Mouse (Mus musculus) CH12.LX (cell line): ENCODE results near the gene Ghrl. TPM values are rescaled to one million over a fixed set of nuclear protein-coding genes. Genes with fewer than 3 reads are reported as not detected.
A peak's percentile ranks its signal among the peaks of the same experiment; 100 is the strongest.

Source experiments
- DNase-seq: peaks from one replicate; pipeline ENCODE4 v3.0.0-alpha.2; 2013; ENCODE audit errors: extremely low read depth
- H3K27ac ChIP-seq: 2 replicates; pipeline ENCODE4 v1.5.1; 2012; ENCODE audit warnings: low read depth, mild to moderate bottlenecking, control low read depth, moderate library complexity; ENCODE audit not compliant: insufficient read depth
- H3K27me3 ChIP-seq: replicated peaks from 2 replicates; pipeline ENCODE3; 2012; ENCODE audit warnings: inconsistent platforms
- H3K36me3 ChIP-seq, 2 experiments: replicated peaks in 1 of 2; 2 replicates each; pipeline versions ENCODE3 to v1.6.1; 2012; ENCODE audit warnings: inconsistent platforms in 1 of 2, low read length in 1 of 2, mild to moderate bottlenecking in 1 of 2, mixed read lengths in 1 of 2, moderate library complexity in 1 of 2; ENCODE audit not compliant: control insufficient read depth in 1 of 2, insufficient read depth in 1 of 2
- H3K4me1 ChIP-seq, 2 experiments: 2 replicates each; pipeline ENCODE4 v1.6.1; 2012; ENCODE audit warnings: inconsistent platforms in 1 of 2, moderate library complexity in 1 of 2; ENCODE audit not compliant: insufficient read depth in 2 of 2, control insufficient read depth in 1 of 2
- H3K4me2 ChIP-seq: 2 replicates; pipeline ENCODE4 v1.6.1; 2012; ENCODE audit warnings: low read depth, mild to moderate bottlenecking, control low read depth; ENCODE audit not compliant: poor library complexity, insufficient read depth, severe bottlenecking
- H3K4me3 ChIP-seq, 3 experiments: fragments of 150-350 bp in 1 of 3; sonication (generic) in 1 of 3; replicated peaks in 1 of 3; 2 replicates each; pipeline versions ENCODE3 to v1.5.1; 2011 to 2012; ENCODE audit warnings: low read depth in 2 of 3, low read length in 2 of 3, mild to moderate bottlenecking in 2 of 3, moderate library complexity in 2 of 3, control low read depth in 1 of 3, improper control_type of control experiment in 1 of 3, inconsistent platforms in 1 of 3, mixed read lengths in 1 of 3; ENCODE audit not compliant: poor library complexity in 1 of 3
- H3K79me2 ChIP-seq: replicated peaks from 2 replicates; pipeline ENCODE4 v1.6.1; 2012; ENCODE audit warnings: mild to moderate bottlenecking, moderate library complexity; ENCODE audit not compliant: control insufficient read depth, poor library complexity, insufficient read depth, severe bottlenecking; ENCODE audit errors: extremely low read depth
- H3K9ac ChIP-seq: 2 replicates; pipeline ENCODE4 v1.6.1; 2012; ENCODE audit warnings: low read depth, mild to moderate bottlenecking, control low read depth, moderate library complexity; ENCODE audit not compliant: insufficient read depth
- H3K9me3 ChIP-seq: replicated peaks from 2 replicates; pipeline ENCODE3; 2012; ENCODE audit warnings: low read length, inconsistent platforms, mixed read lengths
- BHLHE40 ChIP-seq: IDR thresholded peaks from 2 replicates; pipeline ENCODE4 v1.6.1; 2011; ENCODE audit warnings: mild to moderate bottlenecking, low read depth, low read length, improper control_type of control experiment
- EP300 ChIP-seq: IDR thresholded peaks from 2 replicates; pipeline ENCODE4 v1.6.1; 2011; ENCODE audit warnings: low read length, improper control_type of control experiment
- ETS1 ChIP-seq: conservative IDR thresholded peaks from 2 replicates; pipeline ENCODE4 v1.6.1; 2012; ENCODE audit warnings: low read depth, mild to moderate bottlenecking, inconsistent platforms, low read length, improper control_type of control experiment, moderate library complexity
- JUND ChIP-seq: conservative IDR thresholded peaks from 2 replicates; pipeline ENCODE4 v1.6.1; 2011; ENCODE audit warnings: low read depth, low read length, improper control_type of control experiment
- MXI1 ChIP-seq: IDR thresholded peaks from 2 replicates; pipeline ENCODE4 v1.6.1; 2011; ENCODE audit warnings: mild to moderate bottlenecking, low read depth, low read length, improper control_type of control experiment
- PAX5 ChIP-seq: IDR thresholded peaks from 2 replicates; pipeline ENCODE4 v1.6.1; 2012; ENCODE audit warnings: low read length, inconsistent platforms, mixed read lengths
- POLR2A ChIP-seq: IDR thresholded peaks from 2 replicates; pipeline ENCODE4 v1.6.1; 2011; ENCODE audit warnings: low read depth, mild to moderate bottlenecking, improper control_type of control experiment, low read length
- RAD21 ChIP-seq: IDR thresholded peaks from 2 replicates; pipeline ENCODE4 v1.6.1; 2011; ENCODE audit warnings: low read depth, mild to moderate bottlenecking, low read length, improper control_type of control experiment, moderate library complexity
- UBTF ChIP-seq: IDR thresholded peaks from 2 replicates; pipeline ENCODE4 v1.6.1; 2012; ENCODE audit warnings: low read depth, mild to moderate bottlenecking, inconsistent platforms, low read length, improper control_type of control experiment, moderate library complexity
- USF1 ChIP-seq: IDR thresholded peaks from 2 replicates; pipeline ENCODE4 v1.6.1; 2014; ENCODE audit warnings: low read depth, mild to moderate bottlenecking, inconsistent platforms, low read length, improper control_type of control experiment
- ZNF384 ChIP-seq: IDR thresholded peaks from 2 replicates; pipeline ENCODE4 v1.6.1; 2012; ENCODE audit warnings: low read depth, low read length, improper control_type of control experiment, inconsistent platforms
- dilution Hi-C: fragments of 300-500 bp; cut with MboI; formaldehyde crosslinking; loops from 2 replicates; pipeline ENCODE4 v1.14.3; 2020; ENCODE audit warnings: low sequenced_read_pairs; ENCODE audit not compliant: extremely low pct_unique_long_range_greater_than_20kb, extremely low pct_ligation_motif_present
- in situ Hi-C: fragments of 300-500 bp; cut with MboI; formaldehyde crosslinking; loops from 3 replicates; pipeline ENCODE4 v1.14.3; 2019; ENCODE audit warnings: low sequenced_read_pairs, low pct_ligation_motif_present, low pct_unique_long_range_greater_than_20kb, mixed read lengths
- polyA plus RNA-seq: library from polyadenylated mRNA; unstranded; fragments of >175 nt; gene quantifications from 2 replicates; pipeline ENCODE4 v1.2.1, GENCODE M21; 2012; ENCODE audit warnings: low read depth; ENCODE audit not compliant: insufficient read length
- total RNA-seq, 2 experiments: library from RNA; depleted of rRNA; stranded (reverse); fragments of 300-350 nt in 1 of 2; fragments of >200 nt in 1 of 2; gene quantifications; 2 replicates each; pipeline ENCODE4 v1.2.3; 2012 to 2014

Gene Ghrl
- total and polyA plus RNA-seq, 3 experiments: 2.6 TPM; not detected in 2

GRCm38 (mm10) chr6:113693377-113693776 lies 26.3 kb downstream of the Ghrl start:
- DNase-seq: no peak
- peaks cover 13% of the 10 kb centered on the region for H3K79me2 ChIP-seq
- H3K9me3 ChIP-seq: no peaks in the 10 kb centered on the region
- H3K36me3 ChIP-seq: peaks cover 51 to 58% of the 10 kb centered on the region in 2 experiments
- H3K4me2 ChIP-seq: no peak overlapping the region
- TF ChIP-seq POLR2A (no peak), RAD21 (no peak), ETS1 (no peak), PAX5 (no peak), BHLHE40 (no peak), JUND (no peak), ZNF384 (no peak), USF1 (no peak), MXI1 (no peak)
- in situ Hi-C loops: no loop called here
- H3K4me3 ChIP-seq: no peak overlapping the region
- no peak overlapping the region for H3K9ac ChIP-seq
- H3K27ac ChIP-seq: no peak overlapping the region
- H3K27me3 ChIP-seq: no peaks in the 10 kb centered on the region
- H3K4me1 ChIP-seq: peaks cover 10 to 48% of the 10 kb centered on the region in 2 experiments; a peak in 3 of 4 replicates
- dilution Hi-C loops: no loop called here

GRCm38 (mm10) chr6:113692661-113693133 lies 27.0 kb downstream of the Ghrl start:
- H3K79me2 ChIP-seq: peaks cover 6% of the 10 kb centered on the region
- in situ Hi-C loops: no loop called here
- H3K27ac ChIP-seq: peak overlapping the region; percentile 13; the same call in 1 of the 2 replicates
- peaks cover 10 to 48% of the 10 kb centered on the region in 2 experiments; a peak in 3 of 4 replicates for H3K4me1 ChIP-seq
- H3K9me3 ChIP-seq: no peaks in the 10 kb centered on the region
- H3K4me2 ChIP-seq: no peak overlapping the region
- peak; percentile 49 for DNase-seq
- TF ChIP-seq UBTF: no peak
- TF ChIP-seq BHLHE40: peak; percentile 53
- TF ChIP-seq, all 38 proteins: peak for 1
- Histone ChIP-seq H3K4me3 (no peak overlapping the region), H3K36me3 (peaks cover 57 to 65% of the 10 kb centered on the region in 2 experiments), H3K27me3 (no peaks in the 10 kb centered on the region), H3K9ac (no peak overlapping the region)
- dilution Hi-C loops: no loop called here

- Histone ChIP-seq H3K27me3 (no peaks in the 10 kb centered on the region), H3K79me2 (0 out of 2 replicates have a peak, but pooled peaks cover 2% of the 10 kb centered on the region), H3K9ac (no peak overlapping the region), H3K9me3 (no peaks in the 10 kb centered on the region), H3K36me3 (peaks cover 71 to 80% of the 10 kb centered on the region in 2 experiments), H3K4me3 (no peak overlapping the region), H3K4me2 (no peak overlapping the region), H3K4me1 (peaks cover 10 to 47% of the 10 kb centered on the region in 2 experiments; a peak in 3 of 4 replicates), H3K27ac (peak overlapping the region; percentile 57)
- no peak for DNase-seq
- in situ Hi-C loops (no loop called here), dilution Hi-C loops (no loop called here)
- no peak for TF ChIP-seq USF1
- TF ChIP-seq EP300: peak; percentile 35; the same call in 1 of the 2 replicates
These were observed 28.6 kb downstream of the Ghrl start for GRCm38 (mm10) chr6:113691084-113691462.
